Mouse (Mus musculus) brown adipose tissue, adult 24 weeks (tissue): ENCODE measurements around the gene Bcl7a. TPM values are rescaled to one million over a fixed set of nuclear protein-coding genes. Genes with fewer than 3 reads are reported as not detected.

Source experiments
- H3K27ac ChIP-seq: fragments of 200-500 bp; replicated peaks from 2 replicates; pipeline ENCODE4 v1.5.1; 2012; ENCODE audit warnings: low read depth, mild to moderate bottlenecking, low read length
- H3K4me1 ChIP-seq: fragments of 200-500 bp; 2 replicates; pipeline ENCODE4 v1.6.1; 2012; ENCODE audit warnings: low read length, mixed read lengths; ENCODE audit not compliant: control insufficient read depth, insufficient read depth, insufficient read length
- H3K4me3 ChIP-seq: fragments of 200-500 bp; 2 replicates; pipeline ENCODE4 v1.5.1; 2012; ENCODE audit warnings: low read depth, mild to moderate bottlenecking, low read length, moderate library complexity; ENCODE audit not compliant: insufficient read depth
- polyA plus RNA-seq: library from polyadenylated mRNA; stranded (reverse); fragments of >200 nt; gene quantifications from 2 replicates; pipeline ENCODE4 v1.2.4, GENCODE M21; 2012; ENCODE audit not compliant: missing spikeins, insufficient read depth, insufficient read length

Gene Bcl7a
- polyA plus RNA-seq, 1 experiment = 9.8 TPM

- Histone ChIP-seq H3K27ac (no peak overlapping the region), H3K4me1 (no peaks in the 10 kb centered on the region), H3K4me3 (no peak overlapping the region)
These were observed 28.3 kb upstream of the Bcl7a start for GRCm38 (mm10) chr5:123315219-123315866.

- no peaks in the 10 kb centered on the region for H3K4me1 ChIP-seq
- no peak overlapping the region for H3K27ac ChIP-seq
- peak overlapping the region; percentile 68 for H3K4me3 ChIP-seq
These were observed 25.6 kb upstream of the Bcl7a start for GRCm38 (mm10) chr5:123317992-123318391.

- no peaks in the 10 kb centered on the region for H3K4me1 ChIP-seq
- H3K4me3 ChIP-seq = no peak overlapping the region
- no peak overlapping the region for H3K27ac ChIP-seq
These were observed 23.5 kb upstream of the Bcl7a start for GRCm38 (mm10) chr5:123320136-123320535.

GRCm38 (mm10) chr5:123324242-123324641, 19.4 kb upstream of the Bcl7a start:
- H3K4me1 ChIP-seq = no peaks in the 10 kb centered on the region
- H3K4me3 ChIP-seq = no peak overlapping the region
- no peak overlapping the region for H3K27ac ChIP-seq

GRCm38 (mm10) chr5:123326006-123326750, 17.5 kb upstream of the Bcl7a start:
- Histone ChIP-seq H3K27ac (no peak overlapping the region), H3K4me1 (no peaks in the 10 kb centered on the region), H3K4me3 (no peak overlapping the region)

GRCm38 (mm10) chr5:123326751-123327148, 16.9 kb upstream of the Bcl7a start:
- H3K27ac ChIP-seq = no peak overlapping the region

GRCm38 (mm10) chr5:123327686-123328085, 15.9 kb upstream of the Bcl7a start:
- no peak overlapping the region for H3K4me3 ChIP-seq
- H3K4me1 ChIP-seq = no peaks in the 10 kb centered on the region
- H3K27ac ChIP-seq = no peak overlapping the region

More at GRCm38 (mm10) chr5:123326751-123327148, 16.9 kb upstream of the Bcl7a start:
- Histone ChIP-seq H3K4me3 (no peak overlapping the region), H3K4me1 (no peaks in the 10 kb centered on the region)

- no peaks in the 10 kb centered on the region for H3K4me1 ChIP-seq
- no peak overlapping the region for H3K27ac ChIP-seq
- no peak overlapping the region for H3K4me3 ChIP-seq
These were observed 10.1 kb upstream of the Bcl7a start for GRCm38 (mm10) chr5:123333566-123333965.

GRCm38 (mm10) chr5:123336205-123336961, 7.3 kb upstream of the Bcl7a start:
- Histone ChIP-seq H3K4me1 (no peaks in the 10 kb centered on the region), H3K4me3 (no peak overlapping the region), H3K27ac (no peak overlapping the region)

- Histone ChIP-seq H3K4me3 (no peak overlapping the region), H3K27ac (no peak overlapping the region), H3K4me1 (no peaks in the 10 kb centered on the region)
These were observed 5.2 kb upstream of the Bcl7a start for GRCm38 (mm10) chr5:123338463-123338862.

- H3K4me3 ChIP-seq = peak overlapping the region; percentile 96
- H3K27ac ChIP-seq = peak overlapping the region; percentile 69
- H3K4me1 ChIP-seq = peaks cover 8% of the 10 kb centered on the region
These were observed 961 bp downstream of the Bcl7a start for GRCm38 (mm10) chr5:123344628-123344962.

GRCm38 (mm10) chr5:123344963-123345852, 1.6 kb downstream of the Bcl7a start:
- H3K27ac ChIP-seq = peak overlapping the region; percentile 69
- peak overlapping the region; percentile 96 for H3K4me3 ChIP-seq
- H3K4me1 ChIP-seq = peaks cover 8% of the 10 kb centered on the region

- peak overlapping the region; percentile 48 for H3K27ac ChIP-seq
- peak overlapping the region; percentile 96 for H3K4me3 ChIP-seq
- peaks cover 8% of the 10 kb centered on the region for H3K4me1 ChIP-seq
These were observed 2.4 kb downstream of the Bcl7a start for GRCm38 (mm10) chr5:123345853-123346654.

- Histone ChIP-seq H3K4me3 (peak overlapping the region; percentile 96; the same call in 1 of the 2 replicates), H3K27ac (peak overlapping the region; percentile 10; the same call in 1 of the 2 replicates), H3K4me1 (peaks cover 8% of the 10 kb centered on the region)
These were observed 3.2 kb downstream of the Bcl7a start for GRCm38 (mm10) chr5:123346701-123347270.
